Mouse (Mus musculus) granulocyte monocyte progenitor cell, adult 5-6 weeks (primary cell): ENCODE measurements around the gene Zfp94. TPM values are rescaled to one million over a fixed set of nuclear protein-coding genes. Genes with fewer than 3 reads are reported as not detected.
A peak's percentile ranks its signal among the peaks of the same experiment; 100 is the strongest.
"Not testable (repeated sequence)": the region's sequence is repeated elsewhere in the genome, so short reads cannot be mapped to it uniquely, and the experiment has no call there.

Experiments
- ATAC-seq: replicated peaks from 2 replicates; pipeline ENCODE4 v1.8.0; 2016; ENCODE audit warnings: mild to moderate bottlenecking, moderate TSS enrichment, inconsistent platforms; ENCODE audit not compliant: poor library complexity, severe bottlenecking
- total RNA-seq, 2 experiments: library from RNA; stranded (forward) in 1 of 2; stranded (reverse) in 1 of 2; fragments of 200-712, 200-1000 nt in 1 of 2; fragments of >200 nt in 1 of 2; fragmentation: Nextera tagmentation in 1 of 2; gene quantifications; 2 replicates each; pipeline ENCODE4 v1.2.3; 2014 to 2017

The Zfp94 gene
- total RNA-seq, 2 experiments from 2014 or later, result 2.0 to 5.8 TPM

DNA sequence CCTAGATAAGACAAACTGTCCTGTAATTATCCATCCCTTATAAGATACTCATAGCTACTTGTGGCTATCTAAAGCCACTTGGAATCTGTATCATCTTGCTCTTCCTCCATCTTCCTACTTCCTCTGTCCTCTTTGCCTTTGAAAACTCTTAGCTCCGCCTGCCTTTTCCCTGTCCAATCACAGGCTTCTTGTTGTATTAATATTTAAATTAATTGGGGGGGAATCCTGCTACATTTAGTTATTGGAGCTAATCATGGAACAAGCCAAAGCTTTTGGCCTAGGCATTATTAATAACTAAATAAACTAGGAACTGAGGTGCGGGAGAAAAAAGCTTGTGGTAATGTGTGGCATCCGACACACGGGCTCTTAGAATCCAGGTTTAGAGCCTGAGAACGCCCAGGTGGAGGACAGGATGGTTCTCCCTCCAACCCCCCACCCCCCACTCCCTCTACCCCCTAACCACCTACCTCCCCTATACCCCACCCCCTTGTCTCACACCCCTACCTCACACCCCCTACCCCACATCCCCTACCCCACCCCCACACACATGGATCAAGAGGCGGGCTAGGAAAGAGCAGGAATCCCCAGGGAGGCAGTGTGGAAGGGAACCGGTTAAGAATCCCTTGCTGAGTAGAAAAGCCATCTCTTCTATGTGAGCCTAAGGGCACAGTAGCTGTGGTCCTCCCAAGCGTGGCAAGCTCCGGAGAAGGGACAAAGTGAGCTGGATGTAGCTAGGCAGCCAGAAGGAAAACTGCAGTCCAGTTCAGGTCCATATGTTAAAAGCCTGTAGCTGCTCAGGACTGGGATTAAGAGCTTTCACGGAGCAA is 36.2 kb downstream of the Zfp94 start:
- ATAC-seq, result no peak

GRCm38 (mm10) chr7:24278771-24279170 is 37.7 kb downstream of the Zfp94 start:
- not testable (repeated sequence) for ATAC-seq

DNA sequence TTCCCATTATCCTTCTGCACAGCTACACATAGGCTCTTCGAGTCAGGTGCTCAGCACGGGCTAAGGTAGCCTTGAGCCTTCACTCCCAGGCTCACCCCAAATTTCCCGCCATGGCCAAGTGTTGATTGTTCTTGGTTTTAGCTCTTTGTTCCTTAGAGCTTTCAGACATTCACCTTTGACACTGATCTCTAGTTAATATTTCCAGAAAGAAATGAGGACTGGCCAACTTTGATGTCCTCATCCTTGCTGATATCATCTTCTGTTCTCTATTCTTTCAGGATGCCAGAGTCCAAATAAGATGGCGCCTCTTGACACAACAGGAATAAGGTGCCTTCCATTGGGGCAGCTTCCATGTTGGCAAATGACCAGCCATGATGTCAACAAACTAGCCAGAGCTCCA is 42.0 kb downstream of the Zfp94 start:
- no peak for ATAC-seq

DNA sequence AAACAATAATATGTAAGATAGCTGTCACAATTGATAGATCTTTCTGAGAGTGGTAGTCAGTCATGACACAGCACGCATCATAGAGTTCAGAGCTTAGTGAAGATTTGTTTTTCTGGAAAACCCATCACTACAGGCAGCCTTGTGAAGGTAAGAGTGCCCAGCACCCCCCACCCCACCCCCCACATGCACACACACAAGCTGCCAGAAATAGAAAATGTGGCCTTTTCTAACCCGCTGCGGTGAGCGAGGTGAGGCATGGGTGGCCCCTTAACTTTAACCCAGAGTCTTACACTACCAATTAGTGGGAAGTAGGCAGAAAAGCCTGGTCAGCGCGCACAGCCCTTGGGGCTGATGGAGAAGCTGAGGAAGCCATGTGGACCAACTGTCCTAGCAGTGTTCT is 45.3 kb downstream of the Zfp94 start:
- ATAC-seq, result no peak

DNA sequence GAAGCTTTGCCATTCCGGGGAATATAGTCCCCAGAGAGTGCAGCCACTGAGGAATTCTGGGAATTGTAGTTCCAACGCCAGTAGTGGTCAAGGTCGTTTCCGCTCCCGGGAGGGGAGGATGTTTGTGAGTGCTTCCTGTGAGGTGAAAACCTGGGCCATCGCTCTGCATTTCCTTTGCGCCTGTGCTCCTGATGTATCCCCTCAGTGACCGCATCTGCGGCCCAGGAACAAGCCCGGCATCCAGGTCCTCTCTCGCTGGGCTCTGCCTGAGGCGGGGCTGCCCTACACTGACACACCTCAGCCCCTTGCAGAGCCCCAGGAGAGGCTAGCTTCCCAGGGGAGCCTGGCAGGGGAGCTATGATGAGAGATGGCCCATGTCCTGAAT is 46.2 kb downstream of the Zfp94 start, which contains the start of gene Zfp93:
Gene Zfp93, plus strand, starts transcription at position 133 of the 385 bp plus-strand sequence.
- ATAC-seq, result peak; percentile 98

- ATAC-seq, result no peak; the same call in 1 of the 2 replicates
These were observed 46.7 kb downstream of the Zfp94 start for GRCm38 (mm10) chr7:24269667-24270287.

DNA sequence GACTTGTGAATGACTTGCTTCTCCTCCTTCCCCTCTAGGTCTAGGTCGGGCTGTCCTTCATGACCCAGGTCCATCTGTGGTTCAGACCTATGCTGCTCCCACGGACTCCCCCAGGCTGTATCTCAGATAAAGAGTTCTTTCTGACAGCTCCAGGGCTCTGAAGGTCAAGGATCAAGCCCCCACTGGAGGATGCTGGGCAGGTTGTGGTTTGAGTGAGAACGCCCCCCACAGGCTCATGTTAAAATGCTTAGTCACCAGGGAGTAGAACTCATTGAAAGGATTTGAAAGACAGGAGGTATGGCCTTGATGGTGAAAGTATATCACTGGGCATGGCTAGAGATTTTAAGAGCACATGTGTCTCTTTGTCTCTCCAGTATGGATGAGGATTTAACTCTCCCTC is 47.2 kb downstream of the Zfp94 start:
- ATAC-seq, result no peak

GRCm38 (mm10) chr7:24268176-24269155 is 48.0 kb downstream of the Zfp94 start:
- ATAC-seq, result no peak

DNA sequence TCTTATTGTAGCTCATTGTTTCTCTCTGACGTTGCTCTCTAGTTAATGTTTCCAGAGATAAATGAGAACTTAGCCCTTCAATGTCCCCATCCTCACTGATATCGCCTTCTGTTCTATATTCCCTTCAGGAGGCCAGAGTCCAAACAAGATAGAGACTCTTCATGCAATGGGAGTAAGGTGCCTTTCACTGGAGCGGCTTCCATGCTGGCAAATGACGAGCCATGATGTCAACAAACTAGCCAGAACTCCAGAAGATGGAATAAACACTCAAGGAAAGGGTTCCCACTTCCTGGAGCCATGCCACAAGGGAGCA is 56.5 kb downstream of the Zfp94 start:
- no peak for ATAC-seq

DNA sequence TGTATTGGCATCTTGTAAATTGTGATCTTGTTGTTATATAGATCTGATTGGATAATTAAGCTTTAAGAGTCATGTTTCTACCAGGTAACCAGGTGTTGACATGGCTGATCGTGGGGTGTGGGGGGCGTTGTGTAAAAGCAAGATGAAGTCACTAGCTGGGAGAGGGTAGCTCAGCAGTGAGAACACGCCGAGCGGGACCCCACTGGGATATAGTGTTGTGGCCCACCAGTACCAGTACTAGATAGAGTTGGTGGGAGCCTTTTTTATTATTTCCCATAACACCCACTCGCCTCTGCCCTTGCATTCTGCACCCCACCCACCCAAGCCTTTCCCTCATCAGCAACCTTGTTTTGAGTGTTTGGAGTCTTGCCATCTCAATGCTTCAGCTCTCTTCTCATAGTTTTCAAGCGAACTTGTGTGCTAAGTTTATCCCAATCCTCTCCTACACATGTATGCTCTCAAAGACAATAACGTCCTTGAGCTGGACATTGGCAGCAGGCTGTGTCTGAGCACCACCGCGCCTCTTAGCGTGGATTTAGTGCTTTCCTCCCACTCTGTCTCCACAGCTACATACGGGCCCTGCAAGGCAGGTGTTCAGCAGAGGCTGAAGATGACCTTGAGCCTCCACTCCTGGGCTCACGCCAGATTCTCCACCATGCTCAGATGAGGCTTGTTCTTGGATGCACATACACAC is 57.0 kb downstream of the Zfp94 start:
- no peak for ATAC-seq

GRCm38 (mm10) chr7:24254633-24255474 is 61.6 kb downstream of the Zfp94 start, which contains the start of gene Zfp108:
Gene Zfp108 (plus strand): TSS chr7:24254794.
- peak; percentile 97 for ATAC-seq

DNA sequence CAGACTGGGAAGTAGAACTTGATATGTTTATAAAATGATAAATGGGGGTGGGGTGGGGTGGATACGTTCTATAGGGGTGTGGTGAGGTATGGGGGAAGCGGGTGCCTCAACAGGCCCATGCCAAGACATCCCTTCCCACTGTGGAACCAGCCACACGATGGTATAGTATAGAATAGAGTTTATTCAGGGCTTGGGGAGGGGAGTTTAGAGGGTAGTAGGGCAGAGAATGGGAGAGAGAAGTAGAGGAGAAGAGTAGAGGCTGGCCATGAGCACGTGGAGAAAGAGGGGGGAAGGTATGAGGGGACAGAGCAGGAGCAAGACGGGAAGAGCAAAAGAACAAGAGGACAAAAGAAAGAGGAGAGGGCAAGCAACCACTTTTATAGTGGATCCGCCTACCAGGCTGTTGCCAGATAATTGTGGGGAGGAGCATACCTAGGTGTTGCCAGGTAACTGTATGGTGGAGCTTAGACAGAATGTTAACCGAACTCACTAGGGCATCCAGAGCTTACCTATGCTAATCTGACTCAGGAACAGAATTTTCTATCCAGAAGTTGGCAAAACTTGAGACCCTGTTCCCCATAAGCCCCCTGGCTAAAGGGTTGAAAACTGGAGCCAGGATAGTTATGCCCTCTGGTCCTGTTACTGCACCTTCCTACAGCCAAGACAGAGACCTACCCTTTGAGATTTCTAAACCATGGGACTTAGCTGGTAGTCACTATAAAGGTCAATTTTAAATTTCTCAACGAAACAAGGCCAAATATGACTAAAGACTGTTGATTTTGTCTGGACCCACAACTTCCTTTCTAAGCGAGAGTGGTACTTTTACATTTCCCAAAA is 62.5 kb downstream of the Zfp94 start:
- no peak for ATAC-seq

Other genes with a start within 250 kb of the Zfp94 start
- 16.5 and 20.9 TPM in 2 replicates for gene Zfp180, start 234.7 kb downstream of the Zfp94 start, total RNA-seq (2014; fragmentation: Nextera tagmentation)
- gene Zfp180, start 234.7 kb downstream of the Zfp94 start, total RNA-seq (2017), result 13.9 and 25.8 TPM in 2 replicates
- 1.1 and 1.9 TPM in 2 replicates for gene Zfp112, start 204.4 kb downstream of the Zfp94 start, total RNA-seq (2014; fragmentation: Nextera tagmentation)
- 0.22 and 0.57 TPM in 2 replicates for gene Zfp112, start 204.4 kb downstream of the Zfp94 start, total RNA-seq (2017)
- 8.6 and 10.4 TPM in 2 replicates for gene Zfp235, start 182.5 kb downstream of the Zfp94 start, total RNA-seq (2014; fragmentation: Nextera tagmentation)
- 8.9 and 9.6 TPM in 2 replicates for gene Zfp235, start 182.5 kb downstream of the Zfp94 start, total RNA-seq (2017)
- 0.62 and 2.0 TPM in 2 replicates for gene Zfp114, start 141.6 kb downstream of the Zfp94 start, total RNA-seq (2014; fragmentation: Nextera tagmentation)
- 2.4 and 3.5 TPM in 2 replicates for gene Zfp114, start 141.6 kb downstream of the Zfp94 start, total RNA-seq (2017)
- gene Zfp111, start 105.2 kb downstream of the Zfp94 start, total RNA-seq (2014; fragmentation: Nextera tagmentation), result 18.1 and 19.8 TPM in 2 replicates
- 18.8 and 21.2 TPM in 2 replicates for gene Zfp111, start 105.2 kb downstream of the Zfp94 start, total RNA-seq (2017)
- gene Zfp109, start 79.1 kb downstream of the Zfp94 start, total RNA-seq (2014; fragmentation: Nextera tagmentation), result 3.3 and 7.0 TPM in 2 replicates
- gene Zfp109, start 79.1 kb downstream of the Zfp94 start, total RNA-seq (2017), result 8.7 and 9.0 TPM in 2 replicates
- gene Zfp108, start 61.9 kb downstream of the Zfp94 start, total RNA-seq (2014; fragmentation: Nextera tagmentation), result 1.5 and 3.1 TPM in 2 replicates
- 2.6 and 3.3 TPM in 2 replicates for gene Zfp108, start 61.9 kb downstream of the Zfp94 start, total RNA-seq (2017)
- gene Zfp93, start 46.2 kb downstream of the Zfp94 start, total RNA-seq (2014; fragmentation: Nextera tagmentation), result 1.3 and 3.9 TPM in 2 replicates
- 1.1 and 3.0 TPM in 2 replicates for gene Zfp93, start 46.2 kb downstream of the Zfp94 start, total RNA-seq (2017)
- 16.5 and 16.8 TPM in 2 replicates for gene Zfp61, start 15.4 kb downstream of the Zfp94 start, total RNA-seq (2014; fragmentation: Nextera tagmentation)
- gene Zfp61, start 15.4 kb downstream of the Zfp94 start, total RNA-seq (2017), result 16.7 and 27.7 TPM in 2 replicates
- not detected in 2 replicates for gene Tescl, start 17.3 kb upstream of the Zfp94 start, total RNA-seq (2014; fragmentation: Nextera tagmentation)
- not detected in 2 replicates for gene Tescl, start 17.3 kb upstream of the Zfp94 start, total RNA-seq (2017)
- gene Lypd5, start 32.5 kb upstream of the Zfp94 start, total RNA-seq (2014; fragmentation: Nextera tagmentation), result not detected in 2 replicates
- gene Lypd5, start 32.5 kb upstream of the Zfp94 start, total RNA-seq (2017), result not detected in 2 replicates
- 24.2 and 31.4 TPM in 2 replicates for gene Kcnn4, start 53.6 kb upstream of the Zfp94 start, total RNA-seq (2014; fragmentation: Nextera tagmentation)
- gene Kcnn4, start 53.6 kb upstream of the Zfp94 start, total RNA-seq (2017), result 36.3 and 43.5 TPM in 2 replicates
- gene Smg9, start 83.0 kb upstream of the Zfp94 start, total RNA-seq (2014; fragmentation: Nextera tagmentation), result 21.6 and 29.5 TPM in 2 replicates
- 19.5 and 21.8 TPM in 2 replicates for gene Smg9, start 83.0 kb upstream of the Zfp94 start, total RNA-seq (2017)
- not detected in 2 replicates for gene Irgc1, start 135.6 kb upstream of the Zfp94 start, total RNA-seq (2014; fragmentation: Nextera tagmentation)
- gene Irgc1, start 135.6 kb upstream of the Zfp94 start, total RNA-seq (2017), result not detected in 2 replicates
- gene Plaur, start 145.8 kb upstream of the Zfp94 start, total RNA-seq (2014; fragmentation: Nextera tagmentation), result 19.0 and 20.5 TPM in 2 replicates
- gene Plaur, start 145.8 kb upstream of the Zfp94 start, total RNA-seq (2017), result 23.9 and 26.2 TPM in 2 replicates
- gene Cadm4, start 165.4 kb upstream of the Zfp94 start, total RNA-seq (2014; fragmentation: Nextera tagmentation), result not detected in 2 replicates
- not detected in 2 replicates for gene Cadm4, start 165.4 kb upstream of the Zfp94 start, total RNA-seq (2017)
- 1.5 and 4.0 TPM in 2 replicates for gene Zfp428, start 190.3 kb upstream of the Zfp94 start, total RNA-seq (2014; fragmentation: Nextera tagmentation)
- gene Zfp428, start 190.3 kb upstream of the Zfp94 start, total RNA-seq (2017), result 2.2 and 2.7 TPM in 2 replicates
- not detected in 2 replicates for gene AC161166.1, start 195.8 kb upstream of the Zfp94 start, total RNA-seq (2014; fragmentation: Nextera tagmentation)
- not detected in 2 replicates for gene AC161166.1, start 195.8 kb upstream of the Zfp94 start, total RNA-seq (2017)
- gene Irgq, start 214.0 kb upstream of the Zfp94 start, total RNA-seq (2014; fragmentation: Nextera tagmentation), result 5.1 and 5.9 TPM in 2 replicates
- 3.3 and 4.2 TPM in 2 replicates for gene Irgq, start 214.0 kb upstream of the Zfp94 start, total RNA-seq (2017)
- gene Pinlyp, start 229.5 kb upstream of the Zfp94 start, total RNA-seq (2014; fragmentation: Nextera tagmentation), result not detected in 2 replicates
- not detected in 2 replicates for gene Pinlyp, start 229.5 kb upstream of the Zfp94 start, total RNA-seq (2017)
- gene Xrcc1, start 229.6 kb upstream of the Zfp94 start, total RNA-seq (2014; fragmentation: Nextera tagmentation), result 72.6 and 80.6 TPM in 2 replicates
- gene Xrcc1, start 229.6 kb upstream of the Zfp94 start, total RNA-seq (2017), result 38.6 and 40.9 TPM in 2 replicates